Mouse (Mus musculus): ENCODE results near the gene Copb1. TPM values are rescaled to one million over a fixed set of nuclear protein-coding genes. Genes with fewer than 3 reads are reported as not detected.

Gene Copb1
- 25.9 and 44.9 TPM in 2 replicates for total RNA-seq (2015; ENCODE audit: low replicate concordance)
- 6.4 and 34.9 TPM in 2 replicates for total RNA-seq (2017; ENCODE audit: low replicate concordance)

- ATAC-seq (replicated peaks; ENCODE audit: low FRiP score, poor library complexity, severe bottlenecking), result peak; percentile 99
These were observed at the start of gene Copb1 for GRCm38 (mm10) chr7:114253885-114254833. Gene Copb1 (minus strand): TSS chr7:114254711.

- no peak for ATAC-seq (replicated peaks; ENCODE audit: low FRiP score, poor library complexity, severe bottlenecking)
These were observed 46.8 kb upstream of the Copb1 start for GRCm38 (mm10) chr7:114301293-114301782.

GRCm38 (mm10) chr7:114300782-114301181 is 46.3 kb upstream of the Copb1 start:
- ATAC-seq (replicated peaks; ENCODE audit: low FRiP score, poor library complexity, severe bottlenecking), result no peak

GRCm38 (mm10) chr7:114299247-114299646 is 44.7 kb upstream of the Copb1 start:
- no peak for ATAC-seq (replicated peaks; ENCODE audit: low FRiP score, poor library complexity, severe bottlenecking)

- ATAC-seq (replicated peaks; ENCODE audit: low FRiP score, poor library complexity, severe bottlenecking), result no peak
These were observed 40.2 kb upstream of the Copb1 start for GRCm38 (mm10) chr7:114294698-114295097.

- no peak for ATAC-seq (replicated peaks; ENCODE audit: low FRiP score, poor library complexity, severe bottlenecking)
These were observed 39.4 kb upstream of the Copb1 start for GRCm38 (mm10) chr7:114293903-114294302.

GRCm38 (mm10) chr7:114292501-114292971 is 38.0 kb upstream of the Copb1 start:
- ATAC-seq (replicated peaks; ENCODE audit: low FRiP score, poor library complexity, severe bottlenecking), result no peak

GRCm38 (mm10) chr7:114291461-114292335 is 37.2 kb upstream of the Copb1 start:
- 0 out of 2 replicates have a peak, but pooled peaks have one; percentile 41 for ATAC-seq (replicated peaks; ENCODE audit: low FRiP score, poor library complexity, severe bottlenecking)

- no peak for ATAC-seq (replicated peaks; ENCODE audit: low FRiP score, poor library complexity, severe bottlenecking)
These were observed 35.6 kb upstream of the Copb1 start for GRCm38 (mm10) chr7:114290078-114290506.

GRCm38 (mm10) chr7:114284296-114284910 is 29.9 kb upstream of the Copb1 start:
- ATAC-seq (replicated peaks; ENCODE audit: low FRiP score, poor library complexity, severe bottlenecking), result no peak

- no peak for ATAC-seq (replicated peaks; ENCODE audit: low FRiP score, poor library complexity, severe bottlenecking)
These were observed 28.5 kb upstream of the Copb1 start for GRCm38 (mm10) chr7:114283006-114283405.

- peak; percentile 76; the same call in 1 of the 2 replicates for ATAC-seq (replicated peaks; ENCODE audit: low FRiP score, poor library complexity, severe bottlenecking)
These were observed 27.2 kb upstream of the Copb1 start for GRCm38 (mm10) chr7:114281671-114282070.

GRCm38 (mm10) chr7:114276005-114276752 is 21.7 kb upstream of the Copb1 start, which contains the start of gene Psma1:
Gene Psma1 (minus strand): TSS chr7:114276118.
- ATAC-seq (replicated peaks; ENCODE audit: low FRiP score, poor library complexity, severe bottlenecking), result peak; percentile 93

GRCm38 (mm10) chr7:114275372-114276004 is 21.0 kb upstream of the Copb1 start:
- peak; percentile 89 for ATAC-seq (replicated peaks; ENCODE audit: low FRiP score, poor library complexity, severe bottlenecking)

- no peak for ATAC-seq (replicated peaks; ENCODE audit: low FRiP score, poor library complexity, severe bottlenecking)
These were observed 13.9 kb upstream of the Copb1 start for GRCm38 (mm10) chr7:114268446-114268845.

GRCm38 (mm10) chr7:114251684-114252083 is 2.8 kb downstream of the Copb1 start:
- ATAC-seq (replicated peaks; ENCODE audit: low FRiP score, poor library complexity, severe bottlenecking), result no peak

- no peak for ATAC-seq (replicated peaks; ENCODE audit: low FRiP score, poor library complexity, severe bottlenecking)
These were observed 20.5 kb downstream of the Copb1 start for GRCm38 (mm10) chr7:114233980-114234379.

GRCm38 (mm10) chr7:114232982-114233381 is 21.5 kb downstream of the Copb1 start:
- ATAC-seq (replicated peaks; ENCODE audit: low FRiP score, poor library complexity, severe bottlenecking), result no peak

All from erythroid progenitor cell, adult 5-6 weeks (primary cell).